Mouse (Mus musculus) ovary, postnatal 36 days (tissue): ENCODE measurements around the gene Grk2.

Source experiments
- DNase-seq: peaks from one replicate; pipeline ENCODE4 v3.0.0; 2022; ENCODE audit warnings: low spot score, mixed read lengths

The Grk2 gene

GRCm38 (mm10) chr19:4306190-4306577 is at the start of gene Grk2:
Grk2 (minus strand) TSS chr19:4306222.
- DNase-seq, result peak; percentile 85

- no peak for DNase-seq
Measured at GRCm38 (mm10) chr19:4349455-4349854, 43.4 kb upstream of the Grk2 start.

GRCm38 (mm10) chr19:4346479-4346878 is 40.5 kb upstream of the Grk2 start:
- DNase-seq, result no peak

GRCm38 (mm10) chr19:4338162-4338561 is 32.1 kb upstream of the Grk2 start:
- DNase-seq, result no peak

- DNase-seq, result peak; percentile 93
Measured at GRCm38 (mm10) chr19:4333791-4334190, 27.8 kb upstream of the Grk2 start.

- DNase-seq, result peak; percentile 38
Measured at GRCm38 (mm10) chr19:4333100-4333775, 27.2 kb upstream of the Grk2 start.

- DNase-seq, result no peak
Measured at GRCm38 (mm10) chr19:4332653-4333052, 26.6 kb upstream of the Grk2 start.

- no peak for DNase-seq
Measured at GRCm38 (mm10) chr19:4331273-4331672, 25.3 kb upstream of the Grk2 start.

GRCm38 (mm10) chr19:4330603-4331002 is 24.6 kb upstream of the Grk2 start:
- DNase-seq, result no peak

- no peak for DNase-seq
Measured at GRCm38 (mm10) chr19:4328737-4329304, 22.8 kb upstream of the Grk2 start.

GRCm38 (mm10) chr19:4326881-4327280 is 20.9 kb upstream of the Grk2 start:
- DNase-seq, result no peak

GRCm38 (mm10) chr19:4326106-4326505 is 20.1 kb upstream of the Grk2 start:
- no peak for DNase-seq

GRCm38 (mm10) chr19:4322134-4322533 is 16.1 kb upstream of the Grk2 start:
- no peak for DNase-seq

- no peak for DNase-seq
Measured at GRCm38 (mm10) chr19:4321622-4322021, 15.6 kb upstream of the Grk2 start.

- no peak for DNase-seq
Measured at GRCm38 (mm10) chr19:4319272-4319671, 13.2 kb upstream of the Grk2 start.

GRCm38 (mm10) chr19:4317181-4317580 is 11.2 kb upstream of the Grk2 start:
- no peak for DNase-seq

GRCm38 (mm10) chr19:4315223-4315944 is 9.4 kb upstream of the Grk2 start:
- no peak for DNase-seq

GRCm38 (mm10) chr19:4309776-4310185 is 3.8 kb upstream of the Grk2 start:
- no peak for DNase-seq

- no peak for DNase-seq
Measured at GRCm38 (mm10) chr19:4309302-4309701, 3.3 kb upstream of the Grk2 start.

GRCm38 (mm10) chr19:4305491-4306189 is 382 bp downstream of the Grk2 start:
- DNase-seq, result peak; percentile 55

GRCm38 (mm10) chr19:4304871-4305321 is 1.1 kb downstream of the Grk2 start:
- no peak for DNase-seq

GRCm38 (mm10) chr19:4304251-4304821 is 1.7 kb downstream of the Grk2 start:
- no peak for DNase-seq
